23 mouse cellular contexts compared by ENCODE assay signal in the genomic region with DNA sequence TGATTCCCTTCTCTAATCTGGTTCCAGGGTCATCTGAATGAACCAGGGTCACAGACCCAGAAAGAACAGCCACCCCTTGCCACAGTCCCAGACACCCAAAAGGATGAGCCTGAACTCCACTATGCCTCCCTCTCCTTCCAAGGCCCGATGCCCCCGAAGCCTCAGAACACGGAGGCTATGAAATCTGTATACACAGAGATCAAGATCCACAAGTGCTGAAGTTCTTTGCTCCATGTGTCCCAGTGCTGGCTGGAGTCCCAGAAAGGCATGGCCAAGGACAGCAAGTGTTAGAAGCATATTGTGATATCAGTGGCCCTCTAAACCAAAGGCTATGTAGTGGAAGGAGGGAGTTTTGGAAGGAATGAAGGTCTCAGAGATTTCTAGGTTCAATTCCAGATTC. TPM values are rescaled to one million over a fixed set of nuclear protein-coding genes. Genes with fewer than 3 reads are reported as not detected.
DNase-seq lines count a peak whose midpoint lies in the region; ATAC-seq and TF ChIP-seq lines count a peak whose summit lies in the region.
"Had no signal": no experiment of that assay in that cellular context is flagged by ENCODE, and none has a peak within 500 bp of the region (broad histone marks: within the 10 kb centered on the region; RNA-seq: fewer than 3 reads in every experiment).

No protein-coding gene starts in this region.

- peaks cover 8% of the 10 kb centered on the region; the same call in 1 of the 2 replicates for H3K4me1 ChIP-seq in liver, adult 2 months (ENCODE audit: control insufficient read depth, insufficient read depth, low read length)
- peaks cover 23% of the 10 kb centered on the region for H3K4me1 ChIP-seq in liver, embryonic 12.5 days
- H3K4me1 ChIP-seq: embryonic facial prominence, embryonic 12.5 days; forebrain, embryonic 15.5 days; heart, embryonic 12.5 days; hindbrain, embryonic 15.5 days had no signal

- no peak overlapping the region for H3K27ac ChIP-seq in liver, adult 2 months (replicated peaks; ENCODE audit: insufficient read depth, low read depth, low read length)
- H3K27ac ChIP-seq in liver, embryonic 12.5 days: no peak overlapping the region
- H3K27ac ChIP-seq: embryonic facial prominence, embryonic 12.5 days; forebrain, embryonic 15.5 days; heart, adult 2 months; hindbrain, embryonic 15.5 days had no signal

- TF ChIP-seq CTCF in liver, adult 2 months (IDR thresholded peaks at IDR 0.05; ENCODE audit: low read depth, low read length): no peak

- ATAC-seq in liver, embryonic 12.5 days: no peak
- ATAC-seq: CD4-positive, CD25-positive, alpha-beta regulatory T cell, adult 4 months; forebrain, embryonic 15.5 days had no signal

- no peak for TF ChIP-seq POLR2A in liver, adult 2 months (IDR thresholded peaks at IDR 0.05; ENCODE audit: extremely low read depth, insufficient read depth, low read length)

- peak; percentile 71 to 89 for DNase-seq in adrenal gland, adult (ENCODE audit: inconsistent age in 2 of 2, low spot score in 1 of 2)
- no peak for DNase-seq in adrenal gland, postnatal 4 days (ENCODE audit: low spot score in 2 of 2)
- peak; percentile 83 for DNase-seq in liver, adult 2 months (ENCODE audit: extremely low read depth, low read depth, low spot score)
- peak; percentile 13 for DNase-seq in adipocyte (ENCODE audit: low spot score)
- DNase-seq in adrenal gland, postnatal 14 days: peak; percentile 66
- no peak for DNase-seq in spleen, adult 12 weeks (ENCODE audit: low spot score)
- DNase-seq in layer of hippocampus, postnatal 10 days (ENCODE audit: low spot score in 2 of 2): no peak
- DNase-seq: B cell, adult 2 months; cerebellum, adult 11-12 months; cerebellum, adult 9-10 months; cerebellum, postnatal 25 days; gastrocnemius, postnatal 36 days; heart, adult 2 months; heart, postnatal 36 days had no signal

- H3K79me2 ChIP-seq in liver, adult 2 months (ENCODE audit: control insufficient read depth, insufficient read depth, low read length): no peaks in the 10 kb centered on the region

- H3K4me3 ChIP-seq in liver, adult 2 months (ENCODE audit: insufficient read depth, low read depth, low read length): no peak overlapping the region
- no peak overlapping the region for H3K4me3 ChIP-seq in liver, embryonic 12.5 days
- H3K4me3 ChIP-seq: embryonic facial prominence, embryonic 12.5 days; forebrain, embryonic 15.5 days; heart, adult 2 months; heart, embryonic 12.5 days; hindbrain, embryonic 15.5 days had no signal

- no peak overlapping the region for H3K4me2 ChIP-seq in liver, embryonic 12.5 days
- H3K4me2 ChIP-seq: embryonic facial prominence, embryonic 12.5 days; forebrain, embryonic 15.5 days; heart, embryonic 12.5 days; hindbrain, embryonic 15.5 days had no signal

- no peaks in the 10 kb centered on the region for H3K27me3 ChIP-seq in liver, adult 2 months (ENCODE audit: control insufficient read depth, insufficient read depth, low read length)
- H3K27me3 ChIP-seq in liver, embryonic 12.5 days (replicated peaks): no peaks in the 10 kb centered on the region
- H3K27me3 ChIP-seq: embryonic facial prominence, embryonic 12.5 days; forebrain, embryonic 15.5 days; heart, embryonic 12.5 days; hindbrain, embryonic 15.5 days had no signal

- no peaks in the 10 kb centered on the region for H3K9me3 ChIP-seq in liver, embryonic 12.5 days (replicated peaks)
- H3K9me3 ChIP-seq: embryonic facial prominence, embryonic 12.5 days; forebrain, embryonic 15.5 days; G1E; heart, embryonic 12.5 days; hindbrain, embryonic 15.5 days had no signal

- H3K36me3 ChIP-seq in liver, adult 2 months (ENCODE audit: control insufficient read depth, insufficient read depth, low read length): no peaks in the 10 kb centered on the region
- no peaks in the 10 kb centered on the region for H3K36me3 ChIP-seq in liver, embryonic 12.5 days
- H3K36me3 ChIP-seq: embryonic facial prominence, embryonic 12.5 days; forebrain, embryonic 15.5 days; G1E; heart, embryonic 12.5 days; hindbrain, embryonic 15.5 days had no signal

- 29% methylated on average over 3 of the region's 3 CpGs for WGBS in liver, adult 2 months
- 75% methylated on average over 3 of the region's 3 CpGs for WGBS in liver, embryonic 12.5 days (ENCODE audit: insufficient replicate concordance)

- no peak overlapping the region for H3K9ac ChIP-seq in liver, adult 2 months (ENCODE audit: low read depth, low read length)
- no peak overlapping the region for H3K9ac ChIP-seq in liver, embryonic 12.5 days
- H3K9ac ChIP-seq: embryonic facial prominence, embryonic 12.5 days; forebrain, embryonic 15.5 days; heart, embryonic 12.5 days; hindbrain, embryonic 15.5 days had no signal

RNA-seq across cellular contexts. Expression of gene Siglecf, which starts 7.4 kb away (rescaled TPM):
- total RNA-seq in adrenal gland, postnatal 4 days (2021): under 1 TPM in 1 of 2 experiments, not detected in 1; 0.17 TPM
- 0.09 and 0.27 TPM in 2 replicates for total RNA-seq in liver, adult 2 months (2014; rRNA removed)
- polyA plus RNA-seq in liver, adult 2 months (2012; rRNA removed): 0.05 and 0.10 TPM in 2 replicates
- 2.4 and 2.7 TPM in 2 replicates for polyA plus RNA-seq in liver, embryonic 12.5 days (2016; fragmentation: Nextera tagmentation; extraction: Ambion mirVana)
- total RNA-seq in adrenal gland, postnatal 14 days (2021): 0.15 TPM in 1 of 2 replicates, not detected in the other
- 1 to 10 TPM in 1 of 2 experiments, under 1 TPM in 1; 0.49 to 1.0 TPM for total RNA-seq in layer of hippocampus, postnatal 10 days (2021)
- total RNA-seq: gastrocnemius, adult 8-10 months; gastrocnemius, postnatal 36 days; heart, adult 2 months; heart, postnatal 36 days had no signal
- polyA plus RNA-seq: CD4-positive, CD25-positive, alpha-beta regulatory T cell, adult 4 months; hindbrain, embryonic 11.5 days had no signal

RNA-seq across cellular contexts. Expression of gene Zfp715, which starts 45.5 kb away (rescaled TPM):
- 10 to 100 TPM; 19.0 to 19.5 TPM for total RNA-seq in adrenal gland, postnatal 4 days (2021)
- total RNA-seq in liver, adult 2 months (2014; rRNA removed): 12.1 and 12.2 TPM in 2 replicates
- 1.7 and 1.8 TPM in 2 replicates for polyA plus RNA-seq in liver, adult 2 months (2012; rRNA removed)
- 7.0 and 7.2 TPM in 2 replicates for polyA plus RNA-seq in liver, embryonic 12.5 days (2016; fragmentation: Nextera tagmentation; extraction: Ambion mirVana)
- total RNA-seq in adrenal gland, postnatal 14 days (2021): 19.9 and 21.6 TPM in 2 replicates
- 10 to 100 TPM; 22.9 to 23.9 TPM for total RNA-seq in layer of hippocampus, postnatal 10 days (2021)

RNA-seq across cellular contexts. Expression of gene Siglecg, which starts 49.4 kb away (rescaled TPM):
- total RNA-seq in adrenal gland, postnatal 4 days (2021): under 1 TPM; 0.36 to 0.62 TPM
- 0.09 and 0.40 TPM in 2 replicates for total RNA-seq in liver, adult 2 months (2014; rRNA removed)
- polyA plus RNA-seq in liver, adult 2 months (2012; rRNA removed): 0.36 and 1.1 TPM in 2 replicates
- polyA plus RNA-seq in liver, embryonic 12.5 days (2016; fragmentation: Nextera tagmentation; extraction: Ambion mirVana): 0.20 and 0.30 TPM in 2 replicates
- 2.0 and 6.2 TPM in 2 replicates for total RNA-seq in adrenal gland, postnatal 14 days (2021)
- total RNA-seq in layer of hippocampus, postnatal 10 days (2021): under 1 TPM in 1 of 2 experiments, not detected in 1; 0.22 TPM
- total RNA-seq: gastrocnemius, adult 8-10 months had no signal
- polyA plus RNA-seq: forebrain, embryonic 15.5 days; G1E; heart, embryonic 12.5 days; hindbrain, embryonic 11.5 days; hindbrain, embryonic 15.5 days had no signal

Comparison
In these comparisons a context has a peak if more than half of its experiments do, and no peak if none do; other contexts are left out.
1. DNase-seq: peak in adrenal gland, adult (2 of 2), liver, adult 2 months (single experiment), adipocyte (single experiment) and adrenal gland, postnatal 14 days (single experiment); none in adrenal gland, postnatal 4 days (0 of 2), spleen, adult 12 weeks (single experiment) and layer of hippocampus, postnatal 10 days (0 of 2).